Mouse (Mus musculus): Measurements from ENCODE around the gene Selenon. TPM values are rescaled to one million over a fixed set of nuclear protein-coding genes. Genes with fewer than 3 reads are reported as not detected.

The Selenon gene
- total RNA-seq, 4 experiments from 2014 or later = 2.8 to 3.8 (median 3.2) TPM

Small RNA genes lying within 50 kb of the gene (microRNA-seq; reads per million reads assigned to microRNA genes)
- not detected for gene Mir6403

Other genes with a start within 250 kb of the Selenon start
- 100 to 1,000 TPM; 202 to 681 (median 229) TPM for gene Trim63, start 237.0 kb downstream of the Selenon start, total RNA-seq (2022)
- gene Slc30a2, start 209.0 kb downstream of the Selenon start, total RNA-seq (2022) = 10 to 100 TPM in 2 of 4 experiments, 1 to 10 TPM in 2; 3.4 to 20.1 (median 11.8) TPM
- gene Extl1, start 168.3 kb downstream of the Selenon start, total RNA-seq (2022) = 10 to 100 TPM; 22.2 to 36.1 (median 29.7) TPM
- gene Pafah2, start 155.8 kb downstream of the Selenon start, total RNA-seq (2022) = 1 to 10 TPM; 2.2 to 2.8 (median 2.5) TPM
- 1 to 10 TPM; 2.7 to 4.4 (median 2.8) TPM for gene Stmn1, start 83.8 kb downstream of the Selenon start, total RNA-seq (2022)
- 1 to 10 TPM; 2.8 to 5.5 (median 5.0) TPM for gene Paqr7, start 55.5 kb downstream of the Selenon start, total RNA-seq (2022)
- not detected for gene Aunip, start 41.2 kb downstream of the Selenon start, total RNA-seq (2022)
- gene Mtfr1l, start 16.8 kb downstream of the Selenon start, total RNA-seq (2022) = 100 to 1,000 TPM; 129 to 173 (median 151) TPM
- 1 to 10 TPM; 1.8 to 2.7 (median 2.1) TPM for gene Man1c1, start 152.1 kb upstream of the Selenon start, total RNA-seq (2022)
- gene Ldlrap1, start 215.9 kb upstream of the Selenon start, total RNA-seq (2022) = 1 to 10 TPM; 4.3 to 7.7 (median 5.3) TPM